Mouse (Mus musculus) CD4-positive naive resting alpha-beta T cell, adult 57 days (primary cell): ENCODE results near the gene Hist1h1d. TPM values are rescaled to one million over a fixed set of nuclear protein-coding genes. Genes with fewer than 3 reads are reported as not detected.

Experiments
- total RNA-seq: library from RNA; stranded (reverse); gene quantifications from one replicate; pipeline ENCODE4 v1.2.4, GENCODE M21; 2023

Hist1h1d gene
- total RNA-seq, 1 experiment from 2014 or later = 5.9 TPM

Other genes with a start within 250 kb of the Hist1h1d start
- 19.2 TPM for gene Zfp322a, start 184.1 kb upstream of the Hist1h1d start, total RNA-seq
- 18.1 TPM for gene Abt1, start 129.4 kb upstream of the Hist1h1d start, total RNA-seq
- gene Btn1a1, start 87.4 kb upstream of the Hist1h1d start, total RNA-seq = not detected
- gene Btn2a2, start 64.4 kb upstream of the Hist1h1d start, total RNA-seq = not detected
- 194 TPM for gene Hist1h4h, start 22.2 kb upstream of the Hist1h1d start, total RNA-seq
- 10.1 TPM for gene Hist1h2af, start 19.4 kb upstream of the Hist1h1d start, total RNA-seq
- not detected for gene Hist1h3g, start 17.8 kb upstream of the Hist1h1d start, total RNA-seq
- 4.1 TPM for gene Hist1h2bh, start 9.9 kb upstream of the Hist1h1d start, total RNA-seq
- gene Hist1h3f, start 9.2 kb upstream of the Hist1h1d start, total RNA-seq = 49.5 TPM
- 34.0 TPM for gene Hist1h4f, start 1.6 kb upstream of the Hist1h1d start, total RNA-seq
- 112 TPM for gene Hist1h3e, start 9.1 kb downstream of the Hist1h1d start, total RNA-seq
- gene Hist1h2ae, start 18.0 kb downstream of the Hist1h1d start, total RNA-seq = 7.7 TPM
- 132 TPM for gene Hist1h2bg, start 18.1 kb downstream of the Hist1h1d start, total RNA-seq
- 76.2 TPM for gene Hist1h2bf, start 20.9 kb downstream of the Hist1h1d start, total RNA-seq
- gene Hist1h2ad, start 21.1 kb downstream of the Hist1h1d start, total RNA-seq = 2.4 TPM
- 2.3 TPM for gene Hist1h3d, start 22.5 kb downstream of the Hist1h1d start, total RNA-seq
- gene Hist1h4d, start 28.3 kb downstream of the Hist1h1d start, total RNA-seq = 124 TPM
- 10.8 TPM for gene Hist1h2be, start 67.9 kb downstream of the Hist1h1d start, total RNA-seq
- gene Hist1h1e, start 69.3 kb downstream of the Hist1h1d start, total RNA-seq = 135 TPM
- 8.0 TPM for gene Hist1h2ac, start 130.7 kb downstream of the Hist1h1d start, total RNA-seq
- gene Hist1h2bc, start 130.9 kb downstream of the Hist1h1d start, total RNA-seq = 12.8 TPM
- gene Hist1h1t, start 142.6 kb downstream of the Hist1h1d start, total RNA-seq = not detected
- 109 TPM for gene Hist1h4c, start 145.2 kb downstream of the Hist1h1d start, total RNA-seq
- gene Hfe, start 157.6 kb downstream of the Hist1h1d start, total RNA-seq = 4.6 TPM
- gene Hist1h1c, start 185.5 kb downstream of the Hist1h1d start, total RNA-seq = 627 TPM
- 6.9 TPM for gene Hist1h3c, start 192.3 kb downstream of the Hist1h1d start, total RNA-seq
- 12.3 TPM for gene Hist1h2bb, start 193.5 kb downstream of the Hist1h1d start, total RNA-seq
- gene Hist1h2ab, start 197.9 kb downstream of the Hist1h1d start, total RNA-seq = 12.8 TPM
- gene Hist1h3b, start 199.0 kb downstream of the Hist1h1d start, total RNA-seq = 15.6 TPM
- gene Hist1h4b, start 203.8 kb downstream of the Hist1h1d start, total RNA-seq = 29.3 TPM
- gene Hist1h4a, start 208.0 kb downstream of the Hist1h1d start, total RNA-seq = 93.4 TPM
- gene Hist1h3a, start 209.1 kb downstream of the Hist1h1d start, total RNA-seq = 100 TPM
- 22.0 TPM for gene Hist1h1a, start 210.4 kb downstream of the Hist1h1d start, total RNA-seq
- not detected for gene Trim38, start 216.7 kb downstream of the Hist1h1d start, total RNA-seq